Comparison of ENCODE assay signal across 18 mouse cellular contexts in the genomic region with DNA sequence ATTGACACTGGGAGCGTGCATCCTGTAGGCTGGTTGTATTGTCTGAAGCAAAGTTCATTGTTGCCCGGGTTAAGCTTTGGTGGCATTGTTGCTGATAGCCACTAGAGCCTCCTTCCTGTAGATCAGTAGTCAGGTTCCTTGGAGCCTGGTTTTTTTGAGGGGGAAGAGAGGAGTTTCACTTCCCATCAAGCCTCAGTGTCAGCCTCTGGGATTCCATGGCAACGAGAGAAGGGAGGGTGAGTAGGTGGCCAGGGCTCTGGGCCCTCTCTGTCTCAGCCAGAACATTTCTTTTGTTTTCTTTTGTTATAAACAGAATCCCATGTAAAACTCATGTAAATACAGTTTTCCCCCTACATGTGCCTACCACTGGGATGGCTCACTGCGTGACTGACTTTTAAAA. TPM values are rescaled to one million over a fixed set of nuclear protein-coding genes. Genes with fewer than 3 reads are reported as not detected.
DNase-seq lines count a peak whose midpoint lies in the region; ATAC-seq lines count a peak whose summit lies in the region.
"Had no signal": no experiment of that assay in that cellular context is flagged by ENCODE, and none has a peak within 500 bp of the region (broad histone marks: within the 10 kb centered on the region; RNA-seq: fewer than 3 reads in every experiment).

No protein-coding gene starts in this region.

- no peak overlapping the region for H3K4me3 ChIP-seq in forebrain, embryonic 10.5 days
- no peak overlapping the region for H3K4me3 ChIP-seq in forebrain, embryonic 15.5 days
- no peak overlapping the region for H3K4me3 ChIP-seq in hindbrain, embryonic 11.5 days (ENCODE audit: low read depth, low read length)
- H3K4me3 ChIP-seq in midbrain, embryonic 13.5 days (replicated peaks): no peak overlapping the region
- H3K4me3 ChIP-seq: embryonic facial prominence, embryonic 12.5 days; forebrain, embryonic 13.5 days; limb, embryonic 10.5 days; liver, embryonic 15.5 days had no signal

- peaks cover 13% of the 10 kb centered on the region for H3K4me1 ChIP-seq in forebrain, embryonic 10.5 days
- no peaks in the 10 kb centered on the region for H3K4me1 ChIP-seq in forebrain, embryonic 15.5 days
- H3K4me1 ChIP-seq in hindbrain, embryonic 11.5 days (replicated peaks; ENCODE audit: control insufficient read depth, insufficient read depth, low read length): no peaks in the 10 kb centered on the region
- H3K4me1 ChIP-seq in midbrain, embryonic 13.5 days (replicated peaks): peaks cover 14% of the 10 kb centered on the region
- H3K4me1 ChIP-seq: limb, embryonic 10.5 days; liver, embryonic 15.5 days had no signal

- H3K36me3 ChIP-seq in forebrain, embryonic 10.5 days (replicated peaks): no peaks in the 10 kb centered on the region
- no peaks in the 10 kb centered on the region for H3K36me3 ChIP-seq in forebrain, embryonic 15.5 days
- H3K36me3 ChIP-seq in hindbrain, embryonic 11.5 days (ENCODE audit: control insufficient read depth, insufficient read depth, low read length): no peaks in the 10 kb centered on the region
- no peaks in the 10 kb centered on the region for H3K36me3 ChIP-seq in midbrain, embryonic 13.5 days
- H3K36me3 ChIP-seq: embryonic facial prominence, embryonic 12.5 days; limb, embryonic 10.5 days; liver, embryonic 15.5 days had no signal

- 81% methylated on average over 4 of the region's 4 CpGs for WGBS in forebrain, embryonic 10.5 days
- WGBS in forebrain, embryonic 15.5 days: 73% methylated on average over 4 of the region's 4 CpGs
- 54% methylated on average over 4 of the region's 4 CpGs for WGBS in hindbrain, embryonic 11.5 days
- 46% methylated on average over 4 of the region's 4 CpGs for WGBS in midbrain, embryonic 13.5 days

- no peak for DNase-seq in forebrain, embryonic 10.5 days (ENCODE audit: extremely low spot score, low spot score)
- DNase-seq in left cerebral cortex, postnatal 14 days (ENCODE audit: low spot score in 2 of 2): peak; percentile 15 to 39
- DNase-seq in left cerebral cortex, adult 11 months (ENCODE audit: low spot score): no peak
- peak; percentile 25 for DNase-seq in hindbrain, embryonic 11.5 days (ENCODE audit: low spot score)
- no peak for DNase-seq in kidney, adult 8-10 months
- DNase-seq in thymus, adult 18-20 months: no peak
- DNase-seq: cerebellum, adult 18-20 months; heart, postnatal 10 days; kidney, postnatal 36 days; lung, postnatal 36 days; thymus, postnatal 14 days had no signal

- H3K9me3 ChIP-seq in forebrain, embryonic 10.5 days: no peaks in the 10 kb centered on the region
- H3K9me3 ChIP-seq in forebrain, embryonic 15.5 days: no peaks in the 10 kb centered on the region
- no peaks in the 10 kb centered on the region for H3K9me3 ChIP-seq in hindbrain, embryonic 11.5 days (ENCODE audit: control insufficient read depth, low read length)
- H3K9me3 ChIP-seq in midbrain, embryonic 13.5 days: no peaks in the 10 kb centered on the region
- H3K9me3 ChIP-seq: embryonic facial prominence, embryonic 12.5 days; forebrain, embryonic 13.5 days; limb, embryonic 10.5 days; liver, embryonic 15.5 days had no signal

- ATAC-seq in forebrain, embryonic 15.5 days (replicated peaks): no peak
- peak; percentile 70; the same call in 1 of the 2 replicates for ATAC-seq in hindbrain, embryonic 11.5 days (ENCODE audit: low FRiP score)
- peak; percentile 58; the same call in 1 of the 2 replicates for ATAC-seq in midbrain, embryonic 13.5 days
- ATAC-seq: forebrain, embryonic 13.5 days; intestine, postnatal 0 days had no signal

- no peak overlapping the region for H3K4me2 ChIP-seq in forebrain, embryonic 15.5 days (replicated peaks)
- no peak overlapping the region for H3K4me2 ChIP-seq in hindbrain, embryonic 11.5 days (replicated peaks; ENCODE audit: low read depth, low read length)
- no peak overlapping the region for H3K4me2 ChIP-seq in midbrain, embryonic 13.5 days (replicated peaks)
- H3K4me2 ChIP-seq: embryonic facial prominence, embryonic 12.5 days; forebrain, embryonic 13.5 days; liver, embryonic 15.5 days had no signal

- no peak overlapping the region for H3K9ac ChIP-seq in forebrain, embryonic 15.5 days (replicated peaks)
- H3K9ac ChIP-seq in hindbrain, embryonic 11.5 days (ENCODE audit: low read depth, low read length): no peak overlapping the region
- H3K9ac ChIP-seq in midbrain, embryonic 13.5 days (replicated peaks): no peak overlapping the region
- H3K9ac ChIP-seq: embryonic facial prominence, embryonic 12.5 days; forebrain, embryonic 13.5 days; liver, embryonic 15.5 days had no signal

- intact Hi-C loops in left cerebral cortex, postnatal 14 days (cut with DNase I): no loop called here

- H3K27me3 ChIP-seq in forebrain, embryonic 10.5 days (ENCODE audit: poor library complexity, severe bottlenecking): no peaks in the 10 kb centered on the region
- H3K27me3 ChIP-seq in forebrain, embryonic 15.5 days: no peaks in the 10 kb centered on the region
- no peaks in the 10 kb centered on the region for H3K27me3 ChIP-seq in hindbrain, embryonic 11.5 days (ENCODE audit: control insufficient read depth, insufficient read depth, low read length)
- H3K27me3 ChIP-seq in midbrain, embryonic 13.5 days: no peaks in the 10 kb centered on the region
- H3K27me3 ChIP-seq: embryonic facial prominence, embryonic 12.5 days; forebrain, embryonic 13.5 days; liver, embryonic 15.5 days had no signal

- H3K27ac ChIP-seq in forebrain, embryonic 10.5 days: 0 out of 2 replicates have a peak overlapping the region, but pooled peaks have one; percentile 35
- no peak overlapping the region for H3K27ac ChIP-seq in forebrain, embryonic 15.5 days (replicated peaks)
- H3K27ac ChIP-seq in hindbrain, embryonic 11.5 days (ENCODE audit: low read depth, low read length): no peak overlapping the region
- H3K27ac ChIP-seq in midbrain, embryonic 13.5 days: no peak overlapping the region
- H3K27ac ChIP-seq: embryonic facial prominence, embryonic 12.5 days; forebrain, embryonic 13.5 days; limb, embryonic 10.5 days; liver, embryonic 15.5 days had no signal

RNA-seq across cellular contexts. Expression of gene Enah, which starts 25.4 kb away (rescaled TPM):
- 24.6 and 27.7 TPM in 2 replicates for polyA plus RNA-seq in forebrain, embryonic 10.5 days (2016; fragmentation: Nextera tagmentation; extraction: Ambion mirVana)
- 34.4 and 36.0 TPM in 2 replicates for polyA plus RNA-seq in forebrain, embryonic 15.5 days (2015; fragmentation: Nextera tagmentation; extraction: Ambion mirVana)
- 100 to 1,000 TPM; 137 to 151 TPM for total RNA-seq in left cerebral cortex, postnatal 14 days (2021)
- polyA plus RNA-seq in hindbrain, embryonic 11.5 days (2014; fragmentation: Nextera tagmentation; extraction: Ambion mirVana): 31.9 and 49.2 TPM in 2 replicates
- polyA plus RNA-seq in midbrain, embryonic 13.5 days (2015; fragmentation: Nextera tagmentation; extraction: Ambion mirVana): 36.3 and 37.9 TPM in 2 replicates

Comparison
In these comparisons a context has a peak if more than half of its experiments do, and no peak if none do; other contexts are left out.
1. DNase-seq: peak in left cerebral cortex, postnatal 14 days (2 of 2) and hindbrain, embryonic 11.5 days (single experiment); none in forebrain, embryonic 10.5 days (single experiment), left cerebral cortex, adult 11 months (single experiment), kidney, adult 8-10 months (0 of 2) and thymus, adult 18-20 months (0 of 2).